Mouse (Mus musculus): ENCODE data around the gene Fam189b.
A peak's percentile ranks its signal among the peaks of the same experiment; 100 is the strongest.
"Not testable (repeated sequence)": the region's sequence is repeated elsewhere in the genome, so short reads cannot be mapped to it uniquely, and the experiment has no call there.

Fam189b gene

GRCm38 (mm10) chr3:89183058-89183958 lies at the start of gene Fam189b:
Fam189b (plus strand) TSS chr3:89183143.
- DNase-seq (ENCODE audit: low read depth, low spot score), result peak; percentile 79

- no peak for DNase-seq (ENCODE audit: low read depth, low spot score)
Observed at GRCm38 (mm10) chr3:89133752-89134151, 49.2 kb upstream of the Fam189b start.

- DNase-seq (ENCODE audit: low read depth, low spot score), result no peak
Observed at GRCm38 (mm10) chr3:89135958-89136357, 47.0 kb upstream of the Fam189b start, which contains the start of gene Pklr. Pklr (plus strand) TSS chr3:89136142.

- DNase-seq (ENCODE audit: low read depth, low spot score), result peak; percentile 22
Observed at GRCm38 (mm10) chr3:89136365-89136764, 46.6 kb upstream of the Fam189b start.

GRCm38 (mm10) chr3:89144821-89145220 lies 38.1 kb upstream of the Fam189b start:
- DNase-seq (ENCODE audit: low read depth, low spot score), result no peak

- no peak for DNase-seq (ENCODE audit: low read depth, low spot score)
Observed at GRCm38 (mm10) chr3:89145566-89145965, 37.4 kb upstream of the Fam189b start.

GRCm38 (mm10) chr3:89147101-89147978 lies 35.6 kb upstream of the Fam189b start:
- DNase-seq (ENCODE audit: low read depth, low spot score), result no peak

- DNase-seq (ENCODE audit: low read depth, low spot score), result no peak
Observed at GRCm38 (mm10) chr3:89147979-89148311, 35.0 kb upstream of the Fam189b start.

GRCm38 (mm10) chr3:89148567-89148966 lies 34.4 kb upstream of the Fam189b start:
- no peak for DNase-seq (ENCODE audit: low read depth, low spot score)

GRCm38 (mm10) chr3:89152084-89152835 lies 30.7 kb upstream of the Fam189b start:
- DNase-seq (ENCODE audit: low read depth, low spot score), result no peak

GRCm38 (mm10) chr3:89156951-89157350 lies 26.0 kb upstream of the Fam189b start:
- DNase-seq (ENCODE audit: low read depth, low spot score), result no peak

- DNase-seq (ENCODE audit: low read depth, low spot score), result peak; percentile 12
Observed at GRCm38 (mm10) chr3:89158651-89159050, 24.3 kb upstream of the Fam189b start.

GRCm38 (mm10) chr3:89159211-89159610 lies 23.7 kb upstream of the Fam189b start:
- DNase-seq (ENCODE audit: low read depth, low spot score), result peak; percentile 40

GRCm38 (mm10) chr3:89159616-89160344 lies 23.2 kb upstream of the Fam189b start, which contains the start of gene Hcn3:
Hcn3 (minus strand) TSS chr3:89160196.
- peak; percentile 95 for DNase-seq (ENCODE audit: low read depth, low spot score)

GRCm38 (mm10) chr3:89161207-89161606 lies 21.7 kb upstream of the Fam189b start:
- DNase-seq (ENCODE audit: low read depth, low spot score), result not testable (repeated sequence)

- no peak for DNase-seq (ENCODE audit: low read depth, low spot score)
Observed at GRCm38 (mm10) chr3:89161786-89162185, 21.2 kb upstream of the Fam189b start.

GRCm38 (mm10) chr3:89163123-89163522 lies 19.8 kb upstream of the Fam189b start:
- no peak for DNase-seq (ENCODE audit: low read depth, low spot score)

GRCm38 (mm10) chr3:89163643-89164245 lies 19.2 kb upstream of the Fam189b start:
- DNase-seq (ENCODE audit: low read depth, low spot score), result peak; percentile 40

GRCm38 (mm10) chr3:89164506-89165267 lies 18.3 kb upstream of the Fam189b start, which contains the start of gene Clk2:
Clk2 (plus strand) TSS chr3:89164795.
- peak; percentile 97 for DNase-seq (ENCODE audit: low read depth, low spot score)
